Mouse (Mus musculus) midbrain, embryonic 11.5 days (tissue): Measurements from ENCODE around the gene Slc35c1. TPM values are rescaled to one million over a fixed set of nuclear protein-coding genes. Genes with fewer than 3 reads are reported as not detected.

Experiments used
- ATAC-seq: fragments of 200-750 bp; cut with Nextera tagmentation; 2 replicates; pipeline ENCODE4 v1.8.0; 2017; ENCODE audit warnings: moderate TSS enrichment, moderate library complexity; ENCODE audit not compliant: low FRiP score
- DNase-seq: peaks from one replicate; pipeline ENCODE4 v3.0.0; 2015; ENCODE audit warnings: low spot score; ENCODE audit errors: missing footprints
- H3K27ac ChIP-seq: fragments of 300-500 bp; sonication (generic); 2 replicates; pipeline ENCODE4 v1.5.1; 2014; ENCODE audit warnings: low read depth, low read length
- H3K27me3 ChIP-seq: fragments of 300-500 bp; sonication (generic); 2 replicates; pipeline ENCODE4 v1.6.1; 2014; ENCODE audit warnings: mild to moderate bottlenecking, low read length, moderate library complexity, mixed read lengths; ENCODE audit not compliant: control insufficient read depth, insufficient read depth
- H3K36me3 ChIP-seq: fragments of 300-500 bp; sonication (generic); 2 replicates; pipeline ENCODE4 v1.6.1; 2014; ENCODE audit warnings: mild to moderate bottlenecking, low read length, moderate library complexity, mixed read lengths; ENCODE audit not compliant: control insufficient read depth, insufficient read depth
- H3K4me1 ChIP-seq: fragments of 300-500 bp; sonication (generic); 2 replicates; pipeline ENCODE4 v1.6.1; 2014; ENCODE audit warnings: low read length; ENCODE audit not compliant: control insufficient read depth, insufficient read depth
- H3K4me2 ChIP-seq: fragments of 300-500 bp; sonication (generic); 2 replicates; pipeline ENCODE4 v1.6.1; 2014; ENCODE audit warnings: mild to moderate bottlenecking, moderate library complexity
- H3K4me3 ChIP-seq: fragments of 300-500 bp; sonication (generic); 2 replicates; pipeline ENCODE4 v1.5.1; 2014; ENCODE audit warnings: low read depth, low read length
- H3K9ac ChIP-seq: fragments of 300-500 bp; sonication (generic); 2 replicates; pipeline ENCODE4 v1.6.1; 2014; ENCODE audit warnings: low read length
- H3K9me3 ChIP-seq: fragments of 300-500 bp; sonication (generic); 2 replicates; pipeline ENCODE4 v1.6.1; 2016; ENCODE audit warnings: low read length; ENCODE audit not compliant: control insufficient read depth
- WGBS: fragments of 180-500 bp; shearing (Covaris S2); extraction: QIAGEN DNeasy Blood & Tissue Kit; methylation state at CpG from one replicate; pipeline ENCODE4 v1.1.7; 2014; 5-methylcytosine and 5-hydroxymethylcytosine counted together
- polyA plus RNA-seq: library from polyadenylated mRNA; unstranded; fragments of >200 nt; fragmentation: Nextera tagmentation; extraction: Ambion mirVana; gene quantifications from 2 replicates; pipeline ENCODE4 v1.2.1, GENCODE M21; 2014

Slc35c1 gene
- polyA plus RNA-seq, 1 experiment from 2014 or later: 9.5 TPM

DNA sequence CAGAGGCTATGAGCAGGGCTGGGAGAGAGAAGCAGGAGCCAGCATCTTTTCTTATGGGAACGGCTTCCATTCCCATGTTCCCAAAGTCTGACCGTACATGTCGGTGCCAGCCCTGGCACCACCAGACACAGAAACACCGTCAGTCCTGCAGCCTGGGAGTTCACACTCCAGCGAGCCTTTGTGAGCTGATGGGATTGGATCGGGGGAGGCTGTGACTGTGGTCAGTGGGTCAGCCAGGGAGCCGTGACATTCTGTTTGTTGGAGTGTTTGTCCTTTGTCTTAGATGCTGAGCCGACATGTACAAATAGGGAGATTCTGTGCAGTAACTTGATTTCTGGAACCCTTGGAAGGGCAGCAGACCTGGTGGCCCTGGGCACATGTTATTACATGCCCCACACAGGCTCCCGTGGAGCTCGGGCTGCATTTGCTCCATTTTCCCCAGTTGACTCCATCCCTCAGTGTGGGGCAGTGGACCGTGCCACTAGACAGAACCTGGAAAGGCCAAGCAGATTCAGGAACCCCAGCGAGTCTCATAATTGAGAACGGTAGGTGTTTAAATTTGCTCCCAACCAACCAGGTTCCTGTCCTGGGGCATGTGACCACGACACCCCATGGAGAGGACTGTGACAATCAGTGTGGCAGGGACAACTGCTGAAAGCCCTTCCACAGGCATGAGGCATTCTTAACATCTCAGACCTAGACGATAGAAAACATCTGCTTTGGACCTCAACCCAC, 33.5 kb upstream of the Slc35c1 start:
- ATAC-seq: no peak
- WGBS: 33% methylated on average over 15 of the region's 15 CpGs

DNA sequence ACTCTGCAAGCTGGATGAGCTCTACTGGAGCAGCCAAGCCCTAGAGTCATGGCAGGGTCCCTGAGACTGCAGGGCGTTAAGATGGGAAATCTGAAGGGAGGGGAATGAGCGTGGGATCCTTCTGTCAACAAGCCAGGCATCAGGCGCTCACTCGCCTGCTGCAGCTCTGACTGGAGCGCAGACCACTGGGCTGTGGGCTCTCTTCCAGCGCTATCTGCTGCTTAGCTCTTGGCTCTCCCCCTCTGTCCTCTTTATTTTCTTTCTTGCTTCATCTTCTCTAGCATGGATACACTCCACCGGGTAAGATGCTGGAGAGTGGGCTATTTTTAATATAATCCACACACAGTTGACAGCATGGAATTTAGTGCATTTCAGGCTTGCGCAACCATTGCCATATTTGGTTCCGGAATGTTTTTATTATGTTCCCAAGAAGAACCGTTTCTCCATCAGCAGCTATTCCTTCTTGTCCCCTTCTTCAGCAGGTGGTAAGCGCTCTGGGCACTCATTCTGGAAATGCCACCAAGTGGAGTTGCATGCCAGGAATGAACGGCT, 31.7 kb upstream of the Slc35c1 start:
- H3K27me3 ChIP-seq: no peaks in the 10 kb centered on the region
- DNase-seq (no peak), ATAC-seq (0 out of 2 replicates have a peak, but pooled peaks have one; percentile 14)
- H3K4me3 ChIP-seq: no peak overlapping the region
- no peaks in the 10 kb centered on the region for H3K9me3 ChIP-seq
- no peak overlapping the region for H3K9ac ChIP-seq
- H3K36me3 ChIP-seq: no peaks in the 10 kb centered on the region
- no peak overlapping the region for H3K4me2 ChIP-seq
- 69% methylated on average over 12 of the region's 12 CpGs for WGBS
- H3K27ac ChIP-seq: no peak overlapping the region
- H3K4me1 ChIP-seq: peaks cover 10% of the 10 kb centered on the region

More for the DNA sequence above, 33.5 kb upstream of the Slc35c1 start:
- peaks cover 10% of the 10 kb centered on the region for H3K4me1 ChIP-seq
- H3K4me3 ChIP-seq: no peak overlapping the region
- H3K27me3 ChIP-seq: peaks cover 2% of the 10 kb centered on the region; the same call in 1 of the 2 replicates
- DNase-seq: no peak
- H3K27ac ChIP-seq: no peak overlapping the region
- no peak overlapping the region for H3K4me2 ChIP-seq
- H3K36me3 ChIP-seq: no peaks in the 10 kb centered on the region
- H3K9ac ChIP-seq: 0 out of 2 replicates have a peak overlapping the region, but pooled peaks have one; percentile 12
- H3K9me3 ChIP-seq: no peaks in the 10 kb centered on the region

DNA sequence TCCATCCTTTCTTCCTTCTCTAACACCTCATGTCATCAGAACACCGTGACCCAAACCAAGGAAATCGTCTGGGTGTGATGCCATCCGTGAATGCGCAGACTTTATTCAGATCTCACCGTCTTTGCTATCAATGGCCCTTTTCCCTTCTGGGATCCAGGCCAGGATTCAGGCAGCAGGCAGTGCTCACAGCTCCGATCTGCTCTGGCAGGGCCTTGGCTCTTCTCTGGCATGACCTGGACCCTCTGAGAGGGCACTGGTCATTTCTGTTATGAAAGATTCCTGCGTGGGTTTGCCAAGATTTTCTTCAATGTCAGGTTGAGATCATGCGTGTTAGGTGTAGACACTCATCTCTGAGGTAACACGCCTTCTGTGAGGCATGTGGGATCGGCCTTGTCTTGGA, 30.2 kb upstream of the Slc35c1 start:
- 86% methylated on average over 10 of the region's 10 CpGs for WGBS
- ATAC-seq: no peak
- Histone ChIP-seq H3K27ac (no peak overlapping the region), H3K4me1 (peaks cover 10% of the 10 kb centered on the region), H3K27me3 (no peaks in the 10 kb centered on the region; the same call in 1 of the 2 replicates), H3K9ac (no peak overlapping the region), H3K4me3 (no peak overlapping the region), H3K4me2 (no peak overlapping the region), H3K36me3 (no peaks in the 10 kb centered on the region), H3K9me3 (no peaks in the 10 kb centered on the region)
- no peak for DNase-seq

DNA sequence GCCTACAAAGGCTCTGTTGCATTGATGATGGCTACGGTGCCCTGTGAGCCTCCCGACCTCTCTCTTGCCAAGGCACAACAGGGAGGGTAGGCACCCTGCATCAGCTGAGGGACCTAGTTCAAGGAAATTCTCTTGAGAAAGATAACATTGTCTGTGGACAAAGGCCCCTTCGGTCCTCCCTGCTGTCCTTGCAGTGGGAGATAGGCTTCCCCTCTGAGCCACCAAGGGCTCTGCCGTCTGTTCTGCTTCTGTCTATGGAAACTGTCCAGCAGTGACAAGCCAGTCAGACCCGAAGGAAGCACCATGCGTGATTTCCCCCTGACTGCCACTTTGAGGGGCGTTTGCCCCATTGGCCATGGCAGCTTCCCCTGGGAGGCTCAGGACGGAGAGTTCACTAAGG, 27.5 kb upstream of the Slc35c1 start:
- Histone ChIP-seq H3K27me3 (peaks cover 18% of the 10 kb centered on the region), H3K9ac (no peak overlapping the region), H3K9me3 (no peaks in the 10 kb centered on the region), H3K36me3 (no peaks in the 10 kb centered on the region), H3K4me3 (no peak overlapping the region), H3K4me2 (no peak overlapping the region), H3K27ac (no peak overlapping the region), H3K4me1 (peaks cover 5% of the 10 kb centered on the region; the same call in 1 of the 2 replicates)
- no peak for DNase-seq
- no peak for ATAC-seq
- WGBS: 85% methylated on average over 8 of the region's 8 CpGs

DNA sequence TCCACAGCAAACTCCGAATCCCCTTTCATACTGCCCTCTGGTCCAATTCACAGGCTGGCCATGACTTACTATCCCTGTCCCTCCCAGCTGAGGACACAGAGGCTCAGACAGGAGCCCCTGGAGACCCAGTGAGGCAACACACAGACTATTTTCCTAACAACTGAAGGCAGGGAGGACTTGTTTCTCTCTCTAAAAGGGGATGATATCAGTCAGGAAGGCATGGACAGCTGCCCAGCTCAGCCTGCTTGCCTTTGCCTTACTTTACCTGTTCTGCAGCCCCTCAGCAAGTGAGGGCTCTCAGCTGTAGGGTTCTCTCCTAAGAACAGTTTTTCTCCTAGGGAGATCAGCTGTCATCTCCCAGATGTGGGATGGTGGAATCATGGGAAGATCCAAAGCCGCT, 26.6 kb upstream of the Slc35c1 start:
- H3K9me3 ChIP-seq: no peaks in the 10 kb centered on the region
- no peaks in the 10 kb centered on the region for H3K36me3 ChIP-seq
- no peak overlapping the region for H3K4me2 ChIP-seq
- DNase-seq (no peak), ATAC-seq (no peak)
- H3K27me3 ChIP-seq: peaks cover 18% of the 10 kb centered on the region
- H3K4me1 ChIP-seq: peaks cover 5% of the 10 kb centered on the region; the same call in 1 of the 2 replicates
- H3K9ac ChIP-seq: no peak overlapping the region
- no peak overlapping the region for H3K27ac ChIP-seq
- 56% methylated on average over 2 of the region's 2 CpGs for WGBS
- no peak overlapping the region for H3K4me3 ChIP-seq

DNA sequence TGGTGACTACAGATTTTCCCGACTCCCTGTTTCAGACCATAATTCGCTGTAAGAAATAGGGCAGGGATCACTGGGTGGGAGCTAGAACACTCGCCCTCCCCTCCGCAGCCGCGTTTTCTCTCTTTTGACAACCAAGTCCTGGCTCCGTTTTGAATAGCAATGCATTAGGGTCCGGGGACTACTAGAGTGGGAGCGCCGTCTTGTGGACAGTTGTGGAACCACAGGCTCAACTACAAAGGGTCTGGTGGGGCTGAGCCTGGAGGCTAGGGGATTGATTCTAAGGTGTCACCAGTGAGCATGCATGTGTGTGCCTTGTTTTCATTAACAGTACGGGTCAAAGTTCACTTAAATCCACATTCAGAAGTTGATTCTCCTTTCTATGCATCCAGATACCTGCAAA, 26.1 kb upstream of the Slc35c1 start:
- under 1% methylated on average over 11 of the region's 11 CpGs for WGBS
- DNase-seq (peak; percentile 100), ATAC-seq (peak; percentile 69)
- H3K9me3 ChIP-seq: no peaks in the 10 kb centered on the region
- peaks cover 5% of the 10 kb centered on the region; the same call in 1 of the 2 replicates for H3K4me1 ChIP-seq
- H3K27me3 ChIP-seq: peaks cover 18% of the 10 kb centered on the region
- no peak overlapping the region; the same call in 1 of the 2 replicates for H3K9ac ChIP-seq
- H3K4me3 ChIP-seq: no peak overlapping the region
- no peaks in the 10 kb centered on the region for H3K36me3 ChIP-seq
- H3K4me2 ChIP-seq: peak overlapping the region; percentile 30; the same call in 1 of the 2 replicates
- no peak overlapping the region for H3K27ac ChIP-seq

DNA sequence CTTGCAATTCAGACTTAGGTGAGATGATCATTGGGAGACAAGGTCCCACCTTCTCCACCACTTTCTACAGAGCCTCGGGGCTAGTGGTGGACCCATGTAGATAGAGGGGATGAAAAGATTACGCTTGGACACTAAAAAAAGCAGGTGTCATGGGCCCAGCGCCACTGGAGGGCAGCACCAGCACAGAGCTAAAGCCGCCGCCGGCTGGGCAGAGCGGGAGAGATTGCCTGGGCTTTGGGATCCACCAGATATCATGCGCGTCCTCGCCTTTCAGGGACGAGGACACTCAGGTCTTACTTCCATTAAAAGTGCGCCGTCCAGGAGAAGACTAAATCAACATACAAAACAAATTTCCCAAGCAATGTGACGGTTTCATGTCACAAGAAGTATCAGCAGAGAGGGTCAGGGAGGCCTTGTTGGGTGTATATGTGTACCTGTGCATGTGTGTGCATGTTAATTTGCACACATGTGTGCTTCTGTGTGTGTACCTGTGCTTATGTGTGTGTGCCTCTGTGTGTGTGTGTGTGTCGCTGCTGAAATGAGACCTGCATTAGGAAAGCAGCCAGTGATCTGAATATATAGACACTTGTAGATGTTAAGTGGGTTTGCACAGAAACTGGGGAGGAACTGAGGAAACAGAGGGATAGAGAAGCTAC, 25.4 kb upstream of the Slc35c1 start:
- Histone ChIP-seq H3K4me2 (peak overlapping the region; percentile 30; the same call in 1 of the 2 replicates), H3K36me3 (no peaks in the 10 kb centered on the region), H3K9ac (no peak overlapping the region), H3K27me3 (peaks cover 18% of the 10 kb centered on the region), H3K27ac (no peak overlapping the region), H3K9me3 (no peaks in the 10 kb centered on the region), H3K4me1 (peaks cover 5% of the 10 kb centered on the region; the same call in 1 of the 2 replicates), H3K4me3 (no peak overlapping the region)
- peak; percentile 97 for DNase-seq
- WGBS: 6% methylated on average over 15 of the region's 15 CpGs
- peak; percentile 67 for ATAC-seq

DNA sequence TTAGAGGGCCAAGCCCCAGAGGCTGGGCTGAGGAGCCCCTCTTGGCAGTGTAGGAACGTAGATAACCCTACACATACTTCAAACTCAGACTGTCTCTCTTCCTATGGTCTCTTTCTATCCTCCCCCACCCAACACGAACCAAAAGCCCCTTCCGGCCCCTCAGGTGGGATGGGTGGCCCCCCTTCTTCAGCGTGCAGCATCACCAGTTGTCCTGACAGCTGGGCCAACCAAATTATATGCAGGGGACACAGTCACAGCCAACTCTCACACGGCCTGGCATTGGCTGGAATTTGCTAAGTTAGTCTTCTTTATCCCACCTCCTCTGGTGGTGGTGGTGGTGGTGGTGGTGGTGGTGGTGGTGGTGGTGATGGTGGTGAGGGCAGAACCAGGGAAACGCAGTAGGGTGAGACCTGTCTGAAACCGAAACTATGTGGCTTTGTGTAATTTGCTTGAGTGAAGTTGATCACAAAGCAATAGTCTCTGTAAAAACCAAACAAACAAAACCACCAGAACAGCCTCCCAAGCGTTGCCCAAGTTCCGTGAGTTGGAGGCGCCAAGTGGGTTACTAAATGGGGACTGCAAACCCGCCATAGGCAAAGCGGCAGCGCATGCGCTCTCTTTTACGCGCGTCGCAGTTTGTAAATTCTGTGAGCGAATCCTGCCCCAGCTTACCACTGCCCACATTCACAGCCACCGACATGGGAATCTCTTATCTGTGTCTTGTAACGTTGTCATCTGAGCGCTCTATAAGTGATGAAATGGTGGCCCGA, 24.1 kb upstream of the Slc35c1 start:
- Histone ChIP-seq H3K9me3 (no peaks in the 10 kb centered on the region), H3K4me3 (0 out of 2 replicates have a peak overlapping the region, but pooled peaks have one; percentile 3), H3K36me3 (no peaks in the 10 kb centered on the region), H3K4me1 (peaks cover 5% of the 10 kb centered on the region; the same call in 1 of the 2 replicates), H3K27ac (no peak overlapping the region), H3K27me3 (peaks cover 18% of the 10 kb centered on the region), H3K9ac (no peak overlapping the region), H3K4me2 (no peak overlapping the region; the same call in 1 of the 2 replicates)
- 35% methylated on average over 23 of the region's 23 CpGs for WGBS
- DNase-seq (no peak), ATAC-seq (no peak)
